Comparison of ENCODE assay signal across 10 mouse cellular contexts in genomic region chr5:139202127-139202526, GRCm38 (mm10). TPM values are rescaled to one million over a fixed set of nuclear protein-coding genes. Genes with fewer than 3 reads are reported as not detected.
A peak's percentile ranks its signal among the peaks of the same experiment; 100 is the strongest.
DNase-seq lines count a peak whose midpoint lies in the region; ATAC-seq and TF ChIP-seq lines count a peak whose summit lies in the region.
"Had no signal": no experiment of that assay in that cellular context is flagged by ENCODE, and none has a peak within 500 bp of the region (broad histone marks: within the 10 kb centered on the region; RNA-seq: fewer than 3 reads in every experiment).

No protein-coding gene starts in this region.

- peaks cover 24% of the 10 kb centered on the region for H3K4me1 ChIP-seq in kidney, embryonic 15.5 days
- H3K4me1 ChIP-seq in embryonic facial prominence, embryonic 10.5 days, result peaks cover 43% of the 10 kb centered on the region
- peaks cover 18% of the 10 kb centered on the region for H3K4me1 ChIP-seq in hindbrain, postnatal 0 days (ENCODE audit: insufficient read depth, low read length)
- H3K4me1 ChIP-seq in midbrain, embryonic 16.5 days (ENCODE audit: control insufficient read depth, insufficient read depth, low read length), result peaks cover 24% of the 10 kb centered on the region

- peak overlapping the region; percentile 89 for H3K4me3 ChIP-seq in kidney, embryonic 15.5 days (replicated peaks)
- H3K4me3 ChIP-seq in embryonic facial prominence, embryonic 10.5 days, result peak overlapping the region; percentile 97
- peak overlapping the region; percentile 93 for H3K4me3 ChIP-seq in hindbrain, postnatal 0 days (ENCODE audit: low read length)
- H3K4me3 ChIP-seq in midbrain, embryonic 16.5 days (ENCODE audit: low read depth, low read length), result peak overlapping the region; percentile 77

- peak overlapping the region; percentile 95 for H3K4me2 ChIP-seq in kidney, embryonic 15.5 days
- H3K4me2 ChIP-seq in hindbrain, postnatal 0 days (ENCODE audit: low read depth, low read length), result peak overlapping the region; percentile 87
- H3K4me2 ChIP-seq in midbrain, embryonic 16.5 days (ENCODE audit: low read length), result peak overlapping the region; percentile 66

- H3K36me3 ChIP-seq in kidney, embryonic 15.5 days, result no peaks in the 10 kb centered on the region; the same call in 1 of the 2 replicates
- peaks cover 15% of the 10 kb centered on the region; the same call in 1 of the 2 replicates for H3K36me3 ChIP-seq in embryonic facial prominence, embryonic 10.5 days (replicated peaks)
- no peaks in the 10 kb centered on the region for H3K36me3 ChIP-seq in hindbrain, postnatal 0 days (ENCODE audit: insufficient read depth, low read length)
- H3K36me3 ChIP-seq in midbrain, embryonic 16.5 days (ENCODE audit: control insufficient read depth, insufficient read depth, low read length), result no peaks in the 10 kb centered on the region

- DNase-seq in kidney, postnatal 25 days, result no peak
- DNase-seq in embryonic facial prominence, embryonic 10.5 days (ENCODE audit: low spot score), result no peak
- DNase-seq in hindbrain, postnatal 0 days (ENCODE audit: low spot score), result no peak
- DNase-seq in cerebellum, adult 11 months, result no peak
- DNase-seq in cerebellum, adult 9-11 months, result no peak
- DNase-seq in cerebellum, postnatal 10 days, result no peak
- DNase-seq: heart, postnatal 10 days; thymus, postnatal 14 days had no signal

- TF ChIP-seq CTCF in hindbrain, postnatal 0 days (IDR thresholded peaks at IDR 0.05; ENCODE audit: low read depth), result no peak

- H3K9ac ChIP-seq in kidney, embryonic 15.5 days, result 0 out of 2 replicates have a peak overlapping the region, but pooled peaks have one; percentile 80
- H3K9ac ChIP-seq in hindbrain, postnatal 0 days (replicated peaks; ENCODE audit: low read length), result 0 out of 2 replicates have a peak overlapping the region, but pooled peaks have one; percentile 13
- H3K9ac ChIP-seq in midbrain, embryonic 16.5 days (ENCODE audit: low read depth, low read length), result peak overlapping the region; percentile 85; the same call in 1 of the 2 replicates

- H3K27ac ChIP-seq in kidney, embryonic 15.5 days, result no peak overlapping the region
- H3K27ac ChIP-seq in embryonic facial prominence, embryonic 10.5 days (replicated peaks), result no peak overlapping the region
- no peak overlapping the region for H3K27ac ChIP-seq in hindbrain, postnatal 0 days
- no peak overlapping the region for H3K27ac ChIP-seq in midbrain, embryonic 16.5 days (ENCODE audit: low read length)

- ATAC-seq in kidney, embryonic 15.5 days (replicated peaks; ENCODE audit: low FRiP score), result no peak
- no peak for ATAC-seq in hindbrain, postnatal 0 days
- ATAC-seq in midbrain, embryonic 16.5 days, result no peak

- WGBS in kidney, embryonic 15.5 days, result 51% methylated on average over 11 of the region's 11 CpGs
- WGBS in embryonic facial prominence, embryonic 10.5 days, result 83% methylated on average over 11 of the region's 11 CpGs
- WGBS in hindbrain, postnatal 0 days, result 70% methylated on average over 11 of the region's 11 CpGs
- WGBS in midbrain, embryonic 16.5 days, result 78% methylated on average over 11 of the region's 11 CpGs

- no peaks in the 10 kb centered on the region for H3K27me3 ChIP-seq in kidney, embryonic 15.5 days
- no peaks in the 10 kb centered on the region for H3K27me3 ChIP-seq in embryonic facial prominence, embryonic 10.5 days (replicated peaks; ENCODE audit: low read depth, poor library complexity, severe bottlenecking)
- no peaks in the 10 kb centered on the region for H3K27me3 ChIP-seq in hindbrain, postnatal 0 days (ENCODE audit: insufficient read depth, low read length)
- no peaks in the 10 kb centered on the region for H3K27me3 ChIP-seq in midbrain, embryonic 16.5 days (ENCODE audit: control insufficient read depth, insufficient read depth, low read depth, low read length)

- no peaks in the 10 kb centered on the region for H3K9me3 ChIP-seq in kidney, embryonic 15.5 days (replicated peaks)
- H3K9me3 ChIP-seq in embryonic facial prominence, embryonic 10.5 days, result no peaks in the 10 kb centered on the region
- no peaks in the 10 kb centered on the region for H3K9me3 ChIP-seq in hindbrain, postnatal 0 days (ENCODE audit: low read length)
- no peaks in the 10 kb centered on the region for H3K9me3 ChIP-seq in midbrain, embryonic 16.5 days (replicated peaks; ENCODE audit: control insufficient read depth, low read length, poor library complexity, severe bottlenecking)

RNA-seq across cellular contexts. Expression of gene Sun1, which starts 1.7 kb away (rescaled TPM):
- polyA plus RNA-seq in kidney, embryonic 15.5 days (2015; fragmentation: Nextera tagmentation; extraction: Ambion mirVana), result 50.0 and 57.3 TPM in 2 replicates
- polyA plus RNA-seq in embryonic facial prominence, embryonic 10.5 days (2016; fragmentation: Nextera tagmentation; extraction: Ambion mirVana), result 50.5 and 50.6 TPM in 2 replicates
- total RNA-seq in hindbrain, postnatal 0 days (2014; rRNA removed), result 52.7 and 78.5 TPM in 2 replicates
- 33.9 and 36.2 TPM in 2 replicates for polyA plus RNA-seq in hindbrain, postnatal 0 days (2015; fragmentation: Nextera tagmentation; extraction: Ambion mirVana)
- 47.4 and 48.5 TPM in 2 replicates for polyA plus RNA-seq in midbrain, embryonic 16.5 days (2015; fragmentation: Nextera tagmentation; extraction: Ambion mirVana)

RNA-seq across cellular contexts. Expression of gene Get4, which starts 50.0 kb away (rescaled TPM):
- polyA plus RNA-seq in kidney, embryonic 15.5 days (2015; fragmentation: Nextera tagmentation; extraction: Ambion mirVana), result 142 and 157 TPM in 2 replicates
- polyA plus RNA-seq in embryonic facial prominence, embryonic 10.5 days (2016; fragmentation: Nextera tagmentation; extraction: Ambion mirVana), result 188 and 189 TPM in 2 replicates
- 49.2 and 52.7 TPM in 2 replicates for total RNA-seq in hindbrain, postnatal 0 days (2014; rRNA removed)
- polyA plus RNA-seq in hindbrain, postnatal 0 days (2015; fragmentation: Nextera tagmentation; extraction: Ambion mirVana), result 136 and 141 TPM in 2 replicates
- 115 and 122 TPM in 2 replicates for polyA plus RNA-seq in midbrain, embryonic 16.5 days (2015; fragmentation: Nextera tagmentation; extraction: Ambion mirVana)

RNA-seq across cellular contexts. Expression of gene Dnaaf5, which starts 52.1 kb away (rescaled TPM):
- polyA plus RNA-seq in kidney, embryonic 15.5 days (2015; fragmentation: Nextera tagmentation; extraction: Ambion mirVana), result 8.7 and 10.4 TPM in 2 replicates
- 9.6 and 10.6 TPM in 2 replicates for polyA plus RNA-seq in embryonic facial prominence, embryonic 10.5 days (2016; fragmentation: Nextera tagmentation; extraction: Ambion mirVana)
- 12.8 and 16.3 TPM in 2 replicates for total RNA-seq in hindbrain, postnatal 0 days (2014; rRNA removed)
- 1.8 and 2.2 TPM in 2 replicates for polyA plus RNA-seq in hindbrain, postnatal 0 days (2015; fragmentation: Nextera tagmentation; extraction: Ambion mirVana)
- 3.2 and 3.5 TPM in 2 replicates for polyA plus RNA-seq in midbrain, embryonic 16.5 days (2015; fragmentation: Nextera tagmentation; extraction: Ambion mirVana)

RNA-seq across cellular contexts. Expression of gene Prkar1b, which starts 52.3 kb away (rescaled TPM):
- polyA plus RNA-seq in kidney, embryonic 15.5 days (2015; fragmentation: Nextera tagmentation; extraction: Ambion mirVana), result 21.2 and 22.7 TPM in 2 replicates
- polyA plus RNA-seq in embryonic facial prominence, embryonic 10.5 days (2016; fragmentation: Nextera tagmentation; extraction: Ambion mirVana), result 7.3 and 9.0 TPM in 2 replicates
- 264 and 274 TPM in 2 replicates for total RNA-seq in hindbrain, postnatal 0 days (2014; rRNA removed)
- 297 and 322 TPM in 2 replicates for polyA plus RNA-seq in hindbrain, postnatal 0 days (2015; fragmentation: Nextera tagmentation; extraction: Ambion mirVana)
- 327 and 368 TPM in 2 replicates for polyA plus RNA-seq in midbrain, embryonic 16.5 days (2015; fragmentation: Nextera tagmentation; extraction: Ambion mirVana)

Comparison
In these comparisons a context has a peak if more than half of its experiments do, and no peak if none do; other contexts are left out.
1. H3K9ac ChIP-seq: peak in every context shown above with its lines; median percentile 85 in midbrain, embryonic 16.5 days; 80 in kidney, embryonic 15.5 days; 13 in hindbrain, postnatal 0 days.